Mouse (Mus musculus): Measurements from ENCODE around the gene Zfp628. TPM values are rescaled to one million over a fixed set of nuclear protein-coding genes. Genes with fewer than 3 reads are reported as not detected.
A peak's percentile ranks its signal among the peaks of the same experiment; 100 is the strongest.

The Zfp628 gene
- polyA plus RNA-seq, 1 experiment = 10.6 TPM

DNA sequence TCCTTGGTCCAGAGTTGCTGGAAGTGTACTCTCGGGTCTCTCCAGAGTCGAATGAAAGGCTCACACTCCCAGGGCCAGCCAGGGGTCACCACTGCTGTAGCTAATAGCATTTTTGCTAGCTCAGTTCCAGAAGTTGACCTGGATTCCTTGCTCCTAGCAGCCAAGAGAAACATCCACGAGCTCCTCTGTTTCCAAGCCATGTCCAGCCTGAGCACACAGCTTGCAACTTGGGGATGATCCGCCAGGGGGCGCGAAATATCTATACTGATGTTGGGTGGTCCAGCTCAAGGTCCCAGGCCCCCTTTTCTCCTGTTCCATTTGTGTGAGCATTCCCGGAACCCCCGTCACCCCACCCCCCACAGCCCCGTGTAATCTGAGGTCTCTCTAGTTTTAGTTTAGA, 3.5 kb upstream of the Zfp628 start:
- 60% methylated on average over 9 of the region's 9 CpGs for WGBS
- Histone ChIP-seq H3K4me3 (replicated peaks; ENCODE audit: control insufficient read depth, low read depth, low read length) (no peak overlapping the region), H3K4me1 (ENCODE audit: control insufficient read depth, insufficient read depth, low read length) (peaks cover 2% of the 10 kb centered on the region), H3K27ac (ENCODE audit: control insufficient read depth, insufficient read depth, low read depth, low read length, poor library complexity) (no peak overlapping the region)
- peak; percentile 39; the same call in 1 of the 2 replicates for TF ChIP-seq CTCF (IDR thresholded peaks at IDR 0.05; ENCODE audit: control insufficient read depth, insufficient read depth, low read length)
- no peak for TF ChIP-seq POLR2A (IDR thresholded peaks at IDR 0.05; ENCODE audit: borderline replicate concordance, control insufficient read depth, low read depth, low read length)

GRCm38 (mm10) chr7:4912248-4912647, 2.8 kb upstream of the Zfp628 start:
- Histone ChIP-seq H3K27ac (ENCODE audit: control insufficient read depth, insufficient read depth, low read depth, low read length, poor library complexity) (no peak overlapping the region), H3K4me3 (replicated peaks; ENCODE audit: control insufficient read depth, low read depth, low read length) (no peak overlapping the region), H3K4me1 (ENCODE audit: control insufficient read depth, insufficient read depth, low read length) (peaks cover 2% of the 10 kb centered on the region)
- TF ChIP-seq POLR2A (IDR thresholded peaks at IDR 0.05; ENCODE audit: borderline replicate concordance, control insufficient read depth, low read depth, low read length) (no peak), CTCF (IDR thresholded peaks at IDR 0.05; ENCODE audit: control insufficient read depth, insufficient read depth, low read length) (no peak)
- WGBS = 74% methylated on average over 5 of the region's 5 CpGs

DNA sequence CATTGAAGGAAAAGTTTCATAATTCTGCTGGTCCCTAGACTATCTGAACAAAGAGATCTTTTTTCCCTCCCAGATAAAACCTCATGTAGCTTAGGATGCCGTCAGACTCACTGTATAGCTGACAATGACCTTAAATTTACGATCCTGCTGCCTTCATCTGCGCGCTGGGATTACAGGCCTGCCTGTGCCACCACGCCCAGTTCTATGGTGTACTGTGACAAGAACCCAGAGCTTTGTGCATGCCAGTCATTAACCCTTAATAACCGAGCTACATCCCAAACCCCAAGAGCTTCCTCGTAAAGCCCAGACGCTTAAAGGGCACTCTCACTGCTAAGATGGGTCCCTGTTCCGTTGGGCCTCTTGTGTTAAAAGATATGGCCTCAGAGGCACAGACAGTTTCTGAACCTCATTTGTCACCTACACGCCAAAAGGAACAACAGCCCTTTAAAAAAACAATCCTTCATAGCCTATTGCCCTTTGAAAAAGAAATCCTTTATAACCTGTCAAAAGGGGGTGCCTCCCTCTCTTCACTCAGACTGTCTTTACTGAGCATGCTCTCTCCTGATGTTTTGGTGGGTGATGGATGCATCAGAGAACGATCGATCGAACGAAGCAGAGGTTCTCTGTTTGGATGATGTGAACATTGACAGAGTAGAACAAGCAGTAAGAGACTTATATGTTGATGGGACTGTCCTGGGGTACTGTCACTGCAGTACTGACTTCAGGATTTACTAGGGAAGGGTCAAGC, 826 bp downstream of the Zfp628 start:
- peak overlapping the region; percentile 99 for H3K4me3 ChIP-seq (replicated peaks; ENCODE audit: control insufficient read depth, low read depth, low read length)
- peak overlapping the region; percentile 7; the same call in 1 of the 2 replicates for H3K27ac ChIP-seq (ENCODE audit: control insufficient read depth, insufficient read depth, low read depth, low read length, poor library complexity)
- H3K4me1 ChIP-seq (ENCODE audit: control insufficient read depth, insufficient read depth, low read length) = peaks cover 2% of the 10 kb centered on the region
- WGBS = 16% methylated on average over 14 of the region's 14 CpGs
- TF ChIP-seq CTCF (IDR thresholded peaks at IDR 0.05; ENCODE audit: control insufficient read depth, insufficient read depth, low read length) = no peak
- no peak for TF ChIP-seq POLR2A (IDR thresholded peaks at IDR 0.05; ENCODE audit: borderline replicate concordance, control insufficient read depth, low read depth, low read length)

DNA sequence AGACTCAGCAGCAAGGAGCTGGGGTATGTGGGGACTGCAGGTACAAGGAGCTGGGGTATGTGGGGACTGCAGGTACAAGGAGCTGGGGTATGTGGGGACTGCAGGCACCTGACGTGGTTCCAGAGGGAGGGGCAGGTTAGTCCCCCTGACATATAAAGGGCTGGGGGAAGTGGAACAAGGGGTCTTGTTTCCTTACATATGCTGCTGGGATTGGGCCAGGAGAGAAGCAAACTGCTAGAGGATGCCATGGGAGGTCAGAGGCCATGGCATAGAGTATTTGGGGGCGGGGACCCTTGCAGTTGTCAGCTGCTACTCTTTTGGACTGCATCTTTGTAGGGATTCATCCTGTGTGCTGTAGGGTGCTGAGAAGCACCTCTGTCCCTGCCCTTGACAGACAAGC, 2.5 kb downstream of the Zfp628 start:
- TF ChIP-seq POLR2A (IDR thresholded peaks at IDR 0.05; ENCODE audit: borderline replicate concordance, control insufficient read depth, low read depth, low read length) = no peak
- Histone ChIP-seq H3K27ac (ENCODE audit: control insufficient read depth, insufficient read depth, low read depth, low read length, poor library complexity) (no peak overlapping the region), H3K4me1 (ENCODE audit: control insufficient read depth, insufficient read depth, low read length) (peaks cover 2% of the 10 kb centered on the region), H3K4me3 (replicated peaks; ENCODE audit: control insufficient read depth, low read depth, low read length) (no peak overlapping the region)
- 94% methylated on average over 2 of the region's 2 CpGs for WGBS

GRCm38 (mm10) chr7:4918681-4919080, 3.7 kb downstream of the Zfp628 start:
- no peak overlapping the region for H3K4me3 ChIP-seq (replicated peaks; ENCODE audit: control insufficient read depth, low read depth, low read length)
- peaks cover 2% of the 10 kb centered on the region for H3K4me1 ChIP-seq (ENCODE audit: control insufficient read depth, insufficient read depth, low read length)
- TF ChIP-seq POLR2A (IDR thresholded peaks at IDR 0.05; ENCODE audit: borderline replicate concordance, control insufficient read depth, low read depth, low read length) = no peak
- WGBS = 94% methylated on average over 15 of the region's 15 CpGs
- H3K27ac ChIP-seq (ENCODE audit: control insufficient read depth, insufficient read depth, low read depth, low read length, poor library complexity) = no peak overlapping the region

- WGBS = 93% methylated on average over 21 of the region's 21 CpGs
Measured at GRCm38 (mm10) chr7:4919096-4919495, 4.1 kb downstream of the Zfp628 start.

DNA sequence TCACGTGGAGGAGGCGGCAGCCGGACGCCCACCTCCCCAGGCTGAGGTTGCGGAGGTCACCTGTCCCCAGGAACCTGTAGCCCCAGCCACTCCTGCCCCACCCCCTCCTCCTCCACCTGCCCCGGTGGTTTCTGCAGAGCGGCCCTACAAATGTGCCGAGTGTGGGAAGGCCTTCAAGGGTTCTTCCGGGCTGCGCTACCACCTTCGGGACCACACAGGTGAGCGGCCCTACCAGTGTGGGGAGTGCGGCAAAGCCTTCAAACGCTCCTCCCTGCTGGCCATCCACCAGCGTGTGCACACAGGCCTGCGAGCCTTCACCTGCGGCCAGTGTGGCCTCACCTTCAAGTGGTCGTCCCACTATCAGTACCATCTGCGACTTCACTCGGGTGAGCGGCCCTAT, 5.0 kb downstream of the Zfp628 start:
- no peaks in the 10 kb centered on the region; the same call in 1 of the 2 replicates for H3K4me1 ChIP-seq (ENCODE audit: control insufficient read depth, insufficient read depth, low read length)
- TF ChIP-seq CTCF (IDR thresholded peaks at IDR 0.05; ENCODE audit: control insufficient read depth, insufficient read depth, low read length) (no peak), POLR2A (IDR thresholded peaks at IDR 0.05; ENCODE audit: borderline replicate concordance, control insufficient read depth, low read depth, low read length) (no peak)
- no peak overlapping the region for H3K4me3 ChIP-seq (replicated peaks; ENCODE audit: control insufficient read depth, low read depth, low read length)
- no peak overlapping the region for H3K27ac ChIP-seq (ENCODE audit: control insufficient read depth, insufficient read depth, low read depth, low read length, poor library complexity)
- WGBS = 94% methylated on average over 21 of the region's 21 CpGs

More at GRCm38 (mm10) chr7:4919096-4919495, 4.1 kb downstream of the Zfp628 start:
- Histone ChIP-seq H3K27ac (ENCODE audit: control insufficient read depth, insufficient read depth, low read depth, low read length, poor library complexity) (no peak overlapping the region), H3K4me1 (ENCODE audit: control insufficient read depth, insufficient read depth, low read length) (peaks cover 2% of the 10 kb centered on the region), H3K4me3 (replicated peaks; ENCODE audit: control insufficient read depth, low read depth, low read length) (no peak overlapping the region)
- TF ChIP-seq CTCF (IDR thresholded peaks at IDR 0.05; ENCODE audit: control insufficient read depth, insufficient read depth, low read length) (no peak), POLR2A (IDR thresholded peaks at IDR 0.05; ENCODE audit: borderline replicate concordance, control insufficient read depth, low read depth, low read length) (no peak)

GRCm38 (mm10) chr7:4920496-4920895, 5.5 kb downstream of the Zfp628 start:
- TF ChIP-seq CTCF (IDR thresholded peaks at IDR 0.05; ENCODE audit: control insufficient read depth, insufficient read depth, low read length) (no peak), POLR2A (IDR thresholded peaks at IDR 0.05; ENCODE audit: borderline replicate concordance, control insufficient read depth, low read depth, low read length) (no peak)
- no peaks in the 10 kb centered on the region; the same call in 1 of the 2 replicates for H3K4me1 ChIP-seq (ENCODE audit: control insufficient read depth, insufficient read depth, low read length)
- H3K4me3 ChIP-seq (replicated peaks; ENCODE audit: control insufficient read depth, low read depth, low read length) = no peak overlapping the region
- WGBS = 94% methylated on average over 19 of the region's 19 CpGs
- no peak overlapping the region for H3K27ac ChIP-seq (ENCODE audit: control insufficient read depth, insufficient read depth, low read depth, low read length, poor library complexity)
